Mouse (Mus musculus) forebrain, postnatal 0 days (tissue): ENCODE measurements around the gene Cd1d1. TPM values are rescaled to one million over a fixed set of nuclear protein-coding genes. Genes with fewer than 3 reads are reported as not detected.

Experiments used
- ATAC-seq: fragments of 200-750 bp; cut with Nextera tagmentation; 2 replicates; pipeline ENCODE4 v1.8.0; 2017; ENCODE audit warnings: mild to moderate bottlenecking, moderate library complexity
- DNase-seq: peaks from one replicate; pipeline ENCODE4 v3.0.0-alpha.2; 2015
- H3K27ac ChIP-seq: fragments of 300-500 bp; sonication (generic); 2 replicates; pipeline ENCODE4 v1.5.1; 2014; ENCODE audit warnings: low read depth, mild to moderate bottlenecking, antibody characterized with exemption, low read length, moderate library complexity, mixed read lengths
- H3K27me3 ChIP-seq: fragments of 300-500 bp; sonication (generic); 2 replicates; pipeline ENCODE4 v1.6.1; 2014; ENCODE audit warnings: mild to moderate bottlenecking, low read length, mixed read lengths; ENCODE audit not compliant: insufficient read depth
- H3K36me3 ChIP-seq: fragments of 300-500 bp; sonication (generic); 2 replicates; pipeline ENCODE4 v1.6.1; 2014; ENCODE audit warnings: mild to moderate bottlenecking, moderate library complexity; ENCODE audit not compliant: insufficient read depth
- H3K4me1 ChIP-seq: fragments of 300-500 bp; sonication (generic); 2 replicates; pipeline ENCODE4 v1.6.1; 2014; ENCODE audit warnings: antibody characterized with exemption; ENCODE audit not compliant: insufficient read depth
- H3K4me2 ChIP-seq: fragments of 300-500 bp; sonication (generic); 2 replicates; pipeline ENCODE4 v1.6.1; 2014; ENCODE audit warnings: low read depth, mild to moderate bottlenecking, moderate library complexity
- H3K4me3 ChIP-seq: fragments of 300-500 bp; sonication (generic); 2 replicates; pipeline ENCODE4 v1.5.1; 2014; ENCODE audit warnings: low read depth, low read length, mixed read lengths
- H3K9ac ChIP-seq: fragments of 300-500 bp; sonication (generic); 2 replicates; pipeline ENCODE4 v1.6.1; 2014; ENCODE audit warnings: mild to moderate bottlenecking
- H3K9me3 ChIP-seq: fragments of 300-500 bp; sonication (generic); 2 replicates; pipeline ENCODE4 v1.6.1; 2016; ENCODE audit warnings: low read length
- CTCF ChIP-seq: sonication (generic); IDR thresholded peaks from 2 replicates; pipeline ENCODE4 v1.5.1; 2016; ENCODE audit warnings: antibody characterized with exemption, control low read depth, low read depth
- WGBS: fragments of 180-500 bp; shearing (Covaris S2); extraction: QIAGEN DNeasy Blood & Tissue Kit; methylation state at CpG from one replicate; pipeline ENCODE4 v1.1.7; 2014; 5-methylcytosine and 5-hydroxymethylcytosine counted together
- polyA plus RNA-seq: library from polyadenylated mRNA; unstranded; fragments of >200 nt; fragmentation: Nextera tagmentation; extraction: Ambion mirVana; gene quantifications from 2 replicates; pipeline ENCODE4 v1.2.1, GENCODE M21; 2015
- total RNA-seq: library from RNA; depleted of rRNA; stranded (reverse); fragments of >200 nt; gene quantifications from 2 replicates; pipeline ENCODE4 v1.2.3, GENCODE M21; 2014

The Cd1d1 gene
- total and polyA plus RNA-seq, 2 experiments from 2014 or later = 23.4 to 25.1 TPM

- no peak overlapping the region for H3K4me3 ChIP-seq
- no peak overlapping the region for H3K9ac ChIP-seq
- H3K27me3 ChIP-seq = no peaks in the 10 kb centered on the region
- DNase-seq (no peak), ATAC-seq (no peak)
- TF ChIP-seq CTCF = no peak
- WGBS = 80% methylated on average over 17 of the region's 17 CpGs
- H3K36me3 ChIP-seq = no peaks in the 10 kb centered on the region
- no peaks in the 10 kb centered on the region for H3K4me1 ChIP-seq
- no peak overlapping the region for H3K27ac ChIP-seq
- no peaks in the 10 kb centered on the region for H3K9me3 ChIP-seq
- no peak overlapping the region for H3K4me2 ChIP-seq
These were observed 36.4 kb downstream of the Cd1d1 start for GRCm38 (mm10) chr3:86962665-86963435.

GRCm38 (mm10) chr3:86961395-86961669 lies 37.9 kb downstream of the Cd1d1 start:
- no peak for TF ChIP-seq CTCF
- no peak for DNase-seq
- no peaks in the 10 kb centered on the region for H3K27me3 ChIP-seq

GRCm38 (mm10) chr3:86960656-86961394 lies 38.4 kb downstream of the Cd1d1 start:
- Histone ChIP-seq H3K27me3 (no peaks in the 10 kb centered on the region), H3K4me1 (no peaks in the 10 kb centered on the region), H3K36me3 (no peaks in the 10 kb centered on the region), H3K4me2 (no peak overlapping the region), H3K27ac (no peak overlapping the region), H3K4me3 (no peak overlapping the region), H3K9me3 (no peaks in the 10 kb centered on the region), H3K9ac (no peak overlapping the region)
- ATAC-seq (no peak), DNase-seq (no peak)
- WGBS = 91% methylated on average over 17 of the region's 17 CpGs
- no peak for TF ChIP-seq CTCF

More at GRCm38 (mm10) chr3:86961395-86961669, 37.9 kb downstream of the Cd1d1 start:
- ATAC-seq = no peak
- no peak overlapping the region for H3K9ac ChIP-seq
- no peaks in the 10 kb centered on the region for H3K4me1 ChIP-seq
- H3K4me3 ChIP-seq = no peak overlapping the region
- no peak overlapping the region for H3K27ac ChIP-seq
- no peak overlapping the region for H3K4me2 ChIP-seq
- no peaks in the 10 kb centered on the region for H3K9me3 ChIP-seq
- H3K36me3 ChIP-seq = no peaks in the 10 kb centered on the region
- WGBS = 90% methylated on average over 2 of the region's 2 CpGs

DNA sequence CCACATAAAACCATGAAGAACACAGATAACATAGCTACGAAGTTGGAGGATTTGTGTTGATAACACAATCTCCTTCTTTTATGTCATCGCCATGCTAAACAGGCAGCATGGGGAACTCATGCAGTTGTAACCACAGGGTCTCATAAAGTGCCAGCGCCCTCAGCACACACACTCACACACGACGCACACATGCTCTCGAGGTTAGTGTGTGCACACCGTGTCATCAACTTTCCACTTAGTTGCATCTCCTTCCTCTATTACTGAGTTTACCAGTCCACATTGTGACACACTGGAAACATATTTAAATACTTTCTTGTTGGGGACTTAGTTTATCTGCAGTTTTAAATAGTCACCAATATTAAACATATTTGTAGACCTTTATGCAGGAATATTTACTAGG lies 40.2 kb downstream of the Cd1d1 start:
- ATAC-seq (no peak), DNase-seq (no peak)
- no peaks in the 10 kb centered on the region for H3K4me1 ChIP-seq
- TF ChIP-seq CTCF = no peak
- H3K9ac ChIP-seq = no peak overlapping the region
- no peaks in the 10 kb centered on the region for H3K36me3 ChIP-seq
- H3K27me3 ChIP-seq = no peaks in the 10 kb centered on the region
- no peaks in the 10 kb centered on the region for H3K9me3 ChIP-seq
- no peak overlapping the region for H3K27ac ChIP-seq
- WGBS = 90% methylated on average over 7 of the region's 7 CpGs
- no peak overlapping the region for H3K4me2 ChIP-seq
- no peak overlapping the region for H3K4me3 ChIP-seq

DNA sequence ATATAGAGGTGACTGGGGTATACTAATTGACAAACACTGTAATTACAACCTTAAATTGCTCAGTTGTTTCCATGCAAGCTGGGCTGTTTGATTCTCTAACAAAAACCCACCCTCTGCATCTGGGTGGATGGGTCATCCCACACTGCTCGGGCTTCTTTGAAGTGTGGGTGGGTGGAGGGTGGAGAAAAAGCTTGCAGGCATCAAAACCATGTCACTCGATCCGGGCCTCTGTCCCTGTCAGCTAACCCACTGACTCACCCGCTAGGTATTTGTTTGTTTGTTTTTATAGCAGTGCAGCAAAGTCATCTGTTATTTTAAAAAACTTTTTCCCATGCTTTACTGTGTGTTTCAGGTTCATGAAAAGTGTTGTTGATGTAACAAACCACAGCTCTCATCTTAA lies 43.9 kb downstream of the Cd1d1 start:
- 42% methylated on average over 4 of the region's 4 CpGs for WGBS

DNA sequence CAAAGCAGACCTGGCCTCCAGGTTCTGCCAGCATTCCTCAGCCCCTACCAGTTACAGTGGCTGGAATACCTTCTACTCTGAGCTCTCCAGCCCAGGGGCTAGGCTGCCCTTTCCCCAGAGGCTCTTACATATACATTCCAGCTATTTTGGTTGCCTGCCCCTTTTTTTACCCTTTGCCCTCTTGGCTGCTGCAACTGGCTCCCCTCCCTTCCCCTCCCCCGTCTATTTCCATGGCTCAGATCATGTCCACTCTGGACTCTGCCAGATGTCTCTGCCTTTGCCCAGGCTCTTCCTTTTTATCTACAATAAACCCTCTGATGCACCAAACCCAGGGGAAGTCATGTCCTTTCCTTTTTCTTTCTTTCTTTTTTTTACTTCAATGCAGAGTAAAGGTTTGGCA lies 44.7 kb downstream of the Cd1d1 start:
- no peak overlapping the region for H3K9ac ChIP-seq
- no peak overlapping the region for H3K4me2 ChIP-seq
- no peaks in the 10 kb centered on the region for H3K36me3 ChIP-seq
- DNase-seq (no peak), ATAC-seq (no peak)
- no peaks in the 10 kb centered on the region for H3K27me3 ChIP-seq
- TF ChIP-seq CTCF = no peak
- no peak overlapping the region for H3K27ac ChIP-seq
- no peaks in the 10 kb centered on the region for H3K9me3 ChIP-seq
- no peak overlapping the region for H3K4me3 ChIP-seq
- WGBS = 85% methylated on average over 1 of the region's 1 CpGs
- H3K4me1 ChIP-seq = no peaks in the 10 kb centered on the region

More for the DNA sequence above, 43.9 kb downstream of the Cd1d1 start:
- no peak for DNase-seq
- Histone ChIP-seq H3K4me3 (no peak overlapping the region), H3K9ac (no peak overlapping the region), H3K4me1 (no peaks in the 10 kb centered on the region), H3K9me3 (no peaks in the 10 kb centered on the region), H3K27ac (no peak overlapping the region), H3K4me2 (no peak overlapping the region), H3K36me3 (no peaks in the 10 kb centered on the region), H3K27me3 (no peaks in the 10 kb centered on the region)
- no peak for TF ChIP-seq CTCF
- no peak for ATAC-seq

DNA sequence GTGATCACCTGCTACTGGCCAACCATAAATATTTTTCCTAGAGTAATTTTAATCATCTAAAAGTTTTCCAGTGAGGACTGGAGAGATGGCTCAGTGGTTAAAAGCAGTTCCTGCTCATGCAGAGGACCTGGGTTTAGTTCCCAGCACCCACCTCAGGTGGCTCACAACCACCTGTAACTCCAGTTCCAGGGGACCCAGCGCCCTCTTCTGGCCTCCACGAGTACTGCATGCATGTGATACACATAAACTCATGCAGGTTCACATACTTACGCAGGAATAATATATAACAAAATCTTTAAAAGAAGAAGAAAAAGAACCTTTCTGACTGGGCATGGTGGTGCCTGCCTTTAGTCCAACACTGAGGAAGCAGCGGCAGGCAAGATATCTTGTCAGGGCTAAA lies 45.4 kb downstream of the Cd1d1 start:
- WGBS = 86% methylated on average over 4 of the region's 4 CpGs
- no peak overlapping the region for H3K4me2 ChIP-seq
- 0 out of 2 replicates have a peak, but pooled peaks have one; percentile 33 for TF ChIP-seq CTCF
- DNase-seq (no peak), ATAC-seq (no peak)
- no peaks in the 10 kb centered on the region for H3K4me1 ChIP-seq
- H3K9me3 ChIP-seq = no peaks in the 10 kb centered on the region
- H3K9ac ChIP-seq = no peak overlapping the region
- no peak overlapping the region for H3K27ac ChIP-seq
- H3K27me3 ChIP-seq = no peaks in the 10 kb centered on the region
- H3K4me3 ChIP-seq = no peak overlapping the region
- H3K36me3 ChIP-seq = no peaks in the 10 kb centered on the region
